Mouse (Mus musculus): ENCODE results near the gene Cyp46a1.

DNA sequence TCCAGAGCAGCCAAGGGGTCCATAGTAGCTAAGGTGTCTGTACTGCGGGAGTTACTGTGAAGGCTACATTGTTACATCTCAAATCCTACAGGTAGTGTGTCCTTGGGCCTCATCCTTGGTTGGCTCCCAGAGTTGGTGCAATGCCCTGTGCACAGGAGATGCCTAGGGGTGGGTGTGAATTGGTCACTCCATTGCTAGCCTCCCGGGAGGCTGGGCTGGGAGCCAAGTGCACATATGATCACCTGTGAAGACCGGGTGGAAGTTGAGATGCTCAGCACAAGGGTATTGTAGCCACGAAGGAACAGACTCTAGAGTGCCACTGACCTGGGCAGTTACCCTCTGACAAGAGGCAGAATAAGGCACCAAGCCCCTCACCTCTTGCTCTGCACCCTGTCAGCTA lies 58.9 kb downstream of the Cyp46a1 start:
- no peak for TF ChIP-seq CTCF (IDR thresholded peaks at IDR 0.05; ENCODE audit: borderline replicate concordance, insufficient read depth, low read length)
- TF ChIP-seq POLR2A (IDR thresholded peaks at IDR 0.05; ENCODE audit: low read depth, low read length), result no peak

Data from embryonic fibroblast, embryonic 13.5 days (primary cell).